ENCODE assay signal across 10 mouse cellular contexts in genomic region chr13:89146056-89146547, GRCm38 (mm10).
DNase-seq lines count a peak whose midpoint lies in the region; ATAC-seq and TF ChIP-seq lines count a peak whose summit lies in the region.
"Had no signal": no experiment of that assay in that cellular context is flagged by ENCODE, and none has a peak within 500 bp of the region (broad histone marks: within the 10 kb centered on the region; RNA-seq: fewer than 3 reads in every experiment).

No protein-coding gene starts in this region.

- no peaks in the 10 kb centered on the region for H3K27me3 ChIP-seq in neural tube, embryonic 14.5 days (ENCODE audit: control insufficient read depth, insufficient read depth, low read length)
- H3K27me3 ChIP-seq in limb, embryonic 14.5 days (ENCODE audit: control insufficient read depth, insufficient read depth, low read length) = no peaks in the 10 kb centered on the region

- no peak overlapping the region for H3K4me3 ChIP-seq in neural tube, embryonic 14.5 days (ENCODE audit: low read depth, low read length)
- no peak overlapping the region for H3K4me3 ChIP-seq in limb, embryonic 14.5 days (replicated peaks; ENCODE audit: low read length)

- WGBS in neural tube, embryonic 14.5 days = 71% methylated on average over 4 of the region's 4 CpGs
- 64% methylated on average over 4 of the region's 4 CpGs for WGBS in limb, embryonic 14.5 days

- DNase-seq in frontal cortex, postnatal 25 days (ENCODE audit: low spot score in 2 of 2) = no peak
- no peak for DNase-seq in neural tube, embryonic 10.5 days (ENCODE audit: extremely low spot score, low spot score)
- peak; percentile 55 for DNase-seq in limb, embryonic 14.5 days (ENCODE audit: low spot score)
- peak; percentile 5 to 13 for DNase-seq in right cerebral cortex, postnatal 36 days (ENCODE audit: low spot score in 2 of 2)
- no peak for DNase-seq in adrenal gland, postnatal 36 days
- DNase-seq: lung, postnatal 4 days had no signal

- H3K4me1 ChIP-seq in neural tube, embryonic 14.5 days (ENCODE audit: control insufficient read depth, insufficient read depth, low read length) = no peaks in the 10 kb centered on the region
- H3K4me1 ChIP-seq in limb, embryonic 14.5 days (ENCODE audit: control insufficient read depth, insufficient read depth, low read length) = peaks cover 4% of the 10 kb centered on the region; the same call in 1 of the 2 replicates

- H3K9ac ChIP-seq in neural tube, embryonic 14.5 days (replicated peaks; ENCODE audit: low read depth, low read length) = no peak overlapping the region
- H3K9ac ChIP-seq in limb, embryonic 14.5 days (ENCODE audit: low read depth, low read length, severe bottlenecking) = no peak overlapping the region

- ATAC-seq in frontal cortex, adult (ENCODE audit: low TSS enrichment) = peak; percentile 95
- ATAC-seq in neural tube, embryonic 14.5 days (ENCODE audit: low read depth) = 0 out of 2 replicates have a peak, but pooled peaks have one; percentile 38
- no peak for ATAC-seq in limb, embryonic 14.5 days (ENCODE audit: low FRiP score, low read depth)
- no peak for ATAC-seq in activated CD4-positive, CD25-positive, alpha-beta regulatory T cell, adult 4 months
- ATAC-seq: intestine, embryonic 16.5 days had no signal

- H3K36me3 ChIP-seq in neural tube, embryonic 14.5 days (ENCODE audit: control insufficient read depth, insufficient read depth, low read length) = no peaks in the 10 kb centered on the region
- H3K36me3 ChIP-seq in limb, embryonic 14.5 days (ENCODE audit: control insufficient read depth, insufficient read depth, low read length) = no peaks in the 10 kb centered on the region

- H3K4me2 ChIP-seq in neural tube, embryonic 14.5 days (ENCODE audit: low read depth, low read length) = no peak overlapping the region
- no peak overlapping the region for H3K4me2 ChIP-seq in limb, embryonic 14.5 days (replicated peaks; ENCODE audit: low read depth, low read length, severe bottlenecking)

- no peak overlapping the region for H3K27ac ChIP-seq in neural tube, embryonic 14.5 days (ENCODE audit: low read depth, low read length)
- H3K27ac ChIP-seq in limb, embryonic 14.5 days (replicated peaks; ENCODE audit: low read depth, low read length) = peak overlapping the region; percentile 55

- no peaks in the 10 kb centered on the region for H3K9me3 ChIP-seq in neural tube, embryonic 14.5 days (ENCODE audit: control insufficient read depth, low read length)
- H3K9me3 ChIP-seq in limb, embryonic 14.5 days (ENCODE audit: control insufficient read depth, low read length) = no peaks in the 10 kb centered on the region

- TF ChIP-seq POLR2A in limb, embryonic 14.5 days (IDR thresholded peaks at IDR 0.05; ENCODE audit: borderline replicate concordance, extremely low read depth, insufficient read depth, insufficient read length) = no peak

Comparison
In these comparisons a context has a peak if more than half of its experiments do, and no peak if none do; other contexts are left out.
1. ATAC-seq: peak in frontal cortex, adult (single experiment) and neural tube, embryonic 14.5 days (single experiment); none in limb, embryonic 14.5 days (single experiment) and activated CD4-positive, CD25-positive, alpha-beta regulatory T cell, adult 4 months (single experiment).
2. DNase-seq: peak in limb, embryonic 14.5 days (single experiment) and right cerebral cortex, postnatal 36 days (2 of 2); none in frontal cortex, postnatal 25 days (0 of 2), neural tube, embryonic 10.5 days (single experiment) and adrenal gland, postnatal 36 days (0 of 2).